Mouse (Mus musculus) thymus, postnatal 4 days (tissue): ENCODE data around the gene Slc7a5.

ENCODE experiments used
- DNase-seq: peaks from one replicate; pipeline ENCODE4 v3.0.0; 2021

Slc7a5 gene

GRCm38 (mm10) chr8:121849303-121849702 lies 58.2 kb downstream of the Slc7a5 start:
- DNase-seq = peak; percentile 5

DNA sequence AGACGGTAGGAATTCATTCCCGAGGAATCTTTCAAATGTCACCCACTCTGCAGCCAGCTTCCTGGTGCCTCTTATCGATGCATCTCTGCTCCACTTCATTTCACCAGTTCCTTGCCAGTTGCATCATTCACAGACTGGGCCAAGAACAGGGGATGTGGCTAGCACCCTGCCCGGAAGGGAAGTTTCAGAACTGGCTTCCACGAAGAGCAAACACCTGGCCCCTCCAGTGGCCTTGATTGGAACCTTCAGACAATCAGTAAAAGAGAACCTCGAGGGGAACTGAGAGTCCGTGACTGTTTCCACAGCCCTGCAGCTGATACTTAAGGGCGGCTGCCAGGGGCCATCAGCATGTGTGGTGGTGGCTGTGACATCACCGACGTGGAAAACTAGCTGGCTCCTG lies 59.0 kb downstream of the Slc7a5 start:
- peak; percentile 6 for DNase-seq

DNA sequence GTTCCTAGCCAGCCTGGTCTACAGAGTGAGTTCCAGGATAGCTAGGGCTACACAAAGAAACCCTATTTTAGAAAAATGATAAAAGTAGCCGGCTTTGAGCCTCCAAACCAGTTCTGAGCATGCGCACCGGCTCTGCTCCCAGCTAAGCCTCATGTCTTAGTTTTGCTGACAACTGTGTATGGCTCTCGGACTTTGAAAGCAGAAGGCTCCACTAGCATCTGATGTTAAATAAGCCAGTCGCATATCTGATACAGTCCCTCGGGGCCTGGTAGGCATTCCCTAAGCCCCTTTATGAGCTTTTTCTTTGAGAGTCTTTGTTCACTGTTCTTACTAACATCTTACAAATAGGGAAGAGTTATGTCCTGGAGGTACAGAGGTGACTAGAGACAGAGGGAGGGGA lies 59.5 kb downstream of the Slc7a5 start:
- no peak for DNase-seq

DNA sequence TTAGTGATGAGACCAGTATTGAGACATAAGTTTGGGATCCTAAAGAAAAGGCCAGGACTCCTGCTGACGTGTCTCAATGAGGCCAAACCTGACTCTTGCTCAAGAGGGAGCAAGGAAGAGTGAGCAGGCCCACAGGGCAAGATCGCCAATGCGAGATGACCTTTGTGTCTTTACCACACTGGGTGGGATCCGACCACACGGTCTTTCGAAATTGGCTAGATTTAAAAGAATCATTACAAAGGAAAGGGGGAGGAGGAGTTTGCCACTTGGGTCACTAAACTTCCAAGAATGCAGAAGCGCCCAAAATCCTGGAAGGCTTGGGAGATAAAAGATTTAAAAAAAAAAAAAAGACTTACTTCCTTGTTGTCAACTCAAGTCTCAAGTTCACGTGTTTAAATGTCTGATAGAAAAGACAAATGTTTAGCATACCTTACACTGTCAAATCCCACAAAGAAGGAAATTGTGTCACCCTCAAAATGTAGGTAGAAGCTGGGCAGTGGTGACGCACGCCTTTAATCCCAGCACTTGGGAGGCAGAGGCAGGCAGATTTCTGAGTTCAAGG lies 60.2 kb downstream of the Slc7a5 start:
- peak; percentile 2 for DNase-seq

DNA sequence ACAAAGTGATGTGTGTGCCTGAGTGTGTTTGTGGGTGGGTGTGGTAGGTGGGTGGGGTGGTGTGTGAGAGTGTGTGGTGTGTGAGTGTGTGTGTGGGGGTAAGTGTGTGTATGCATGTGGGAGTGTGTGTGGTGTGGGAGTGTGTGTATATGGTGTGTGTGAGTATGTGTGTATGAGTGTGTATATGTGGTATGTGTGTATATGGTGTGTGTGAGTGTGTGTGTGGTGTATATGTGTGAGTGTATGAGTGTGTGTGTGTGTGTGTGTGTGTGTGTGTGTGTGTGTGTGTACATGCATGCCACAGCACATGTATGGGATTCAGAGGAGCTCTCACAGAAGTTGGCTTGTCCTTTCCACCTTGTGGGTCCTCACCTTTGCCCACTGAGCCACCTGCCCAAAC lies 60.7 kb downstream of the Slc7a5 start:
- no peak for DNase-seq

DNA sequence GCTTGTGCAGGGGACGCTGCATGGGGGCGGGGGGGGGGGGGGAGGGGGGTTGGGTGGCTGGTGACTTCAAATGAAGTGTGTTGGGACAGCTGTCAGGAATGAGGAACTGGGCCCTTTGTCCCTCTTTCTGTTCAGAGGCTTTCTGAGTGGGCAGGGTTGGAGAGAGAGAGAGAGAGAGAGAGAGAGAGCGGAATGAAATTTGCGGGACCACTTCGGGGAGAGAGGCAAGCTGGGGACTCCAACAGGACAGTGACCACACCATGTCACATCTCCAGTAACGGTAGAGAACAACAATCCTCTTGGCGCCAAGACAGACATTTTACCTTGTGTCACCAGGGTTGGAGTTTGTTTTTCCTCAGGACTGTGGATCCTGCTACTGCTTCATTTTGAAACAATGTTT lies 62.7 kb downstream of the Slc7a5 start:
- peak; percentile 3 for DNase-seq

GRCm38 (mm10) chr8:121843184-121843733 lies 64.2 kb downstream of the Slc7a5 start:
- DNase-seq = peak; percentile 1

- peak; percentile 3 for DNase-seq
These were observed 65.2 kb downstream of the Slc7a5 start for GRCm38 (mm10) chr8:121842064-121842955.

DNA sequence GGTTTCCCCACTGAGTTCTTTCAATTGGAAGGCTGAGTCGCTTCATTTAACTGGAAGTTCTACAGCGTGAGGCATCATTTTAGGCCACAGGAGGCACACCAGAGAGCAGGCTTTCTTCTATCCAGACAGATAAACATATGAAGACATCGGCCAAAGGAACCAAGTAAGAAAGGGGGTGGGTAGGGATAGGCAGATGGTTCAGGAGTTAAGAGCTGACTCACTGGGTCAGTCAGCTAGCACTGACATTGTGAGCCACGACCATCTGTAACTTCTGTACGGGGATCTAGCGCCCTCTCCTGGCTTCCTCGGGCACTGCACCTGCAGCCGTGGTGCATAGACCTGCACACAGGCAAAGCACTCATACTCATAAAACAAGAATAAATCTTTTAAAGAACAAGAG lies 66.3 kb downstream of the Slc7a5 start:
- DNase-seq = peak; percentile 81

GRCm38 (mm10) chr8:121832503-121832902 lies 75.0 kb downstream of the Slc7a5 start:
- DNase-seq = peak; percentile 84

GRCm38 (mm10) chr8:121832061-121832460 lies 75.4 kb downstream of the Slc7a5 start:
- DNase-seq = peak; percentile 3
